Mouse (Mus musculus): ENCODE data around the gene Agbl1. TPM values are rescaled to one million over a fixed set of nuclear protein-coding genes. Genes with fewer than 3 reads are reported as not detected.

The Agbl1 gene
- 0.12 TPM for polyA plus RNA-seq (2017; shearing (Covaris generic))

GRCm38 (mm10) chr7:76229311-76229937 is at the start of gene Agbl1:
TSS of gene Agbl1 (plus strand) at chr7:76229887.

Measured in CD4-positive, CD25-positive, alpha-beta regulatory T cell, adult 9 weeks (primary cell).